Mouse (Mus musculus) colon, adult 2 months (tissue): ENCODE results near the gene Tet3. TPM values are rescaled to one million over a fixed set of nuclear protein-coding genes. Genes with fewer than 3 reads are reported as not detected.

Source experiments
- polyA plus RNA-seq: library from polyadenylated mRNA; depleted of rRNA; stranded (reverse); fragments of >200 nt; gene quantifications from 2 replicates; pipeline ENCODE4 v1.2.3, GENCODE M21; 2012; rRNA removed

Gene Tet3
- 15.0 and 15.2 TPM in 2 replicates for polyA plus RNA-seq

DNA sequence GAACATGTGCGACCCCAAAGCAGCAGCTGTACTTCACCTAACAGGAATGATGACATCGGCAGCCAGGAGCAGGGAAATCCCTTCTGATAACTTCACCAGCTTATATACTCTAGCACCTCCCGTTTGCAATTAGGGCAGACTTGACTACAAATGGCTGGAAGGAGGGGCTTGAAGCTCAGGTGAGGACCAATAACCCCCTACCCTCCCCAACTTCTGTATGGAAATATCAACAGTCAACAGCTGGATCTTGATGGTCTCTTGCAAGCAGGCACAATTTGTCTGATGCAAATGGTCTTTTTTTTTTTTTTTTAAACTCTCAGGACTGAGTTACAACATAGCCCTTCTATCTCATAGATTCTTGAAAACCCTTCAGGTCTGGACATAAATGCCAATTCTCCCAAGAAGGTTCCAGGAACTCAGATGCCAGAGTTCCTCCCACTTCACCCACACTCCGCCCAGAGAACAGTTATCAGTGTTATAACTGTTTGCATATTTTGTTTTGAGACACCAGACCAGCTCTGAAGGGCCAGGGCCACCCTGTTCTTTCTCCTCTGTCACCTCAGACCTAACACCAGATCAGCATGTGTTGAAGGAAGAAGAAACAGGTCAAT, at the start of gene Tet3:
TSS of gene Tet3 (minus strand) at position 51 of the 611 bp plus-strand sequence.

DNA sequence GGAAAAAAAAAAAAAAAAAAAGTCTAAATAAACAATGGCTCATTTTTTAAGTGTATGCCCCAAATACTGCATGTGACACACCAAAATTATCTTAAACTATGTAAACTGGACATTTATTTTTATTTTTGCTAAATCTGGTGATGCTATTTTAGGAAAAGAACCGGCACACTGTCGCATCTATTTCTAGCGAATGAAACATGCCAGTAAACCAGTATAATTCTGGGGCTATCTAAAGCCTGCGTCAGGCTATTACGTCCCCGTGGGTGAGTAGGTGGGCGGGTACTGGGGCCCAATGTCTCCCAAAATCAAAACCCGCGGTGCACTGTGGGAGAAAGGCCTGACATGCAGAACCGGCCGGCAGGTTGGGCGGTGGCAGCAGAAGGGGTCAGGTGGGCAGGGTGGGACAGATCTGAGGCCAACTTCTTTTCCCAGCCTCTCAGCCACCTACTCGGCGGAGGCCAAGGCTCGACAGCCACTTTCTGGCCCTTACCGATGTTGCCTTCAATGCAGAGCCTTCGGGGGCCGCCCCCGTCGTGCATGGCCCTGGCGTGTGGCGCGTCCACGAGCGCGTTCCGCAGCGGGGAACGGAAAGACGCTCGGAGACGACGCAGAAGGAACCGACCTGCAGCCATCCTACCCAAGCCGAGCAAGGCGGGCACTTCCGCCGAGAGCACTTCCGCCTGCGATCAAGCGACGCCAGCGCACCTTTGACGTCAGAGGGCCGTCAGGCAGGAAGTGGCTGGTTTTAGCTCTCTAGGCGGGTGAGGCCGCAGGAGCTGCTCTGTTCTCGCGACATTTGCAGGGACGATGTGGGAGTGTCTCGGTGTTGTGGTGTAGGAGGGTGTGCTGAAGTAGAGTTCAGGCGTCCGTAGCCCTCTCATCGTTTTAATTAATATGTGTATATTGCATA, 47.6 kb upstream of the Tet3 start, which contains the start of gene Dguok:
TSS of gene Dguok (minus strand) at position 712 of the 910 bp plus-strand sequence.

DNA sequence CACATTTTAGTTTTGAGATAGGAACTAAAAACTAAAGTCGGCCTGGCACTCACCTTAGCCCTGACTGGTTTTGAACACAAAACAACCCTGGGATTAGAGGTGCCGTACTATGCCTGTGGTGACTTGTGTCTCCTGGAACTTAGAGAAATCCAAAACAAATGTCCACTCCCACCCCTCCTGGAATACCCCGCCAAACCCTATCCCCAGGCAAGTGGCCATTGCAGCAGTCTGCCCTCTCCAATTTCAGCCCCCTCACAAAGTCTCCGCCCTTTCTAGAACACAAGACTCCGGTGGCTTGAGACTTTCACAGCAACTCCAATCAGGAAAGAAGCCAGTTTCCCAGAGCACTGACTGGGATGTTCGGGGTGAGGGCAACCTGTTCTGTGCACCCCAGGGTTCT, 110.0 kb downstream of the Tet3 start, which contains the start of gene Bola3:
TSS of gene Bola3 (plus strand) at position 275 of the 400 bp plus-strand sequence.

DNA sequence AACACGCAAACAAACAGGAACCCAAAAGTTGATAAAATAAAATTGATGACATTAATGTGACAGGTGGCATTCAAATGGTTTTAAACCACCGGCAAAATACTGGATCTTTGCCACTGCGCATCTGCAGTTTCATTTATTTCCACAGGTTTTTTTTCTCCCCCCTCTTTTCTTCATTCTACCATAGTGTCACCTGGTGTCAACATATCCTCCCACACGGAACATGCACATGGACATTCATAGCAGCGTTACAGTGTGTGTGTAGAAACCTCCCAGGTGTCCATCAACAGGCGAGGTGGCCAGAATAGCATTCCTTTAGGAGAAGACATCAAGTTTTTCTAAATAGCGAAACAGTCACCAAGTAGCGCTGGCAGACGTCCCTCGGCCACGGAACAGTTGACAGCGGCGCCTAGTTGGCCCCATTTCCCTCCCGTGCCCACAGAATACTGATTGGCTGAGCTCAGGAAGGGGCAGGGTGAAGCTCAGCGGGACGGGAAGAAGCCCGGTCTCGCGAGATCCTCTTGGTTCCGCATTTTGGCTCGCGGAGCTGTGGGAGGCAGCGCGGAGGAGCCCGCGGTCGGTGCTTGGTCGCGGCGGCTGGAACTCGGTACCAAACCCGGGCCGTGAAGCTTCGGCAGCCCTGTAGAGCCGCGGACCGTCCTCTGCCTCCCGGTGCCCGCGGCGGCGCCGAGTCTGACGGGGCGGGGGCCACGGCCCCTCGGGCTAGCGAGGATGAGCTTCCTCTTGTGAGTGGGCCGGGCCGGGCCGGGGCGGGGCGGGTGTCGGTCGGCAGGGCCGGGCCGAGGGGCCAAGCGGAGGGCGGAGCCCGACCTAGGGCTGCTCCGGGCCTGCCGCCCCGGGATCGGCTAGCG, 133.1 kb downstream of the Tet3 start, which contains the start of the genes Mthfd2 and Mob1a:
TSS of gene Mthfd2 (minus strand) at position 384 of the 869 bp plus-strand sequence.
TSS of gene Mob1a (plus strand) at position 492 of the 869 bp plus-strand sequence.

Other genes starting within 250 kb of the Tet3 start
- gene Slc4a5, start 239.3 kb downstream of the Tet3 start, polyA plus RNA-seq = 0.21 TPM in 2 replicates
- 3.2 and 3.3 TPM in 2 replicates for gene Mthfd2, start 133.2 kb downstream of the Tet3 start, polyA plus RNA-seq
- 32.4 and 35.1 TPM in 2 replicates for gene Mob1a, start 133.1 kb downstream of the Tet3 start, polyA plus RNA-seq
- 11.6 and 187 TPM in 2 replicates for gene Bola3, start 109.9 kb downstream of the Tet3 start, polyA plus RNA-seq
- gene Dguok, start 47.9 kb upstream of the Tet3 start, polyA plus RNA-seq = 30.7 and 40.6 TPM in 2 replicates
- gene Actg2, start 77.2 kb upstream of the Tet3 start, polyA plus RNA-seq = 1,877 and 1,909 TPM in 2 replicates
- 10.4 and 13.1 TPM in 2 replicates for gene Stambp, start 113.6 kb upstream of the Tet3 start, polyA plus RNA-seq
- gene Clec4f, start 197.1 kb upstream of the Tet3 start, polyA plus RNA-seq = not detected in 2 replicates
- 0.07 and 0.12 TPM in 2 replicates for gene Cd207, start 218.8 kb upstream of the Tet3 start, polyA plus RNA-seq